Mouse (Mus musculus): ENCODE data around the gene Olfr874. TPM values are rescaled to one million over a fixed set of nuclear protein-coding genes. Genes with fewer than 3 reads are reported as not detected.

Olfr874 gene
- total and polyA plus RNA-seq, 2 experiments from 2014 or later: 0.11 TPM; not detected in 1

- no peaks in the 10 kb centered on the region for H3K36me3 ChIP-seq (ENCODE audit: insufficient read depth, low read length)
- no peaks in the 10 kb centered on the region for H3K27me3 ChIP-seq (ENCODE audit: insufficient read depth, low read length)
- H3K4me3 ChIP-seq (ENCODE audit: low read depth, low read length): no peak overlapping the region
- TF ChIP-seq CTCF (IDR thresholded peaks at IDR 0.05): no peak
- DNase-seq (ENCODE audit: low spot score): no peak
- H3K27ac ChIP-seq (ENCODE audit: low read depth, low read length): no peak overlapping the region
- WGBS: 82% methylated on average over 2 of the region's 2 CpGs
- no peak overlapping the region for H3K9ac ChIP-seq (replicated peaks; ENCODE audit: low read length, poor library complexity, severe bottlenecking)
- H3K4me1 ChIP-seq (ENCODE audit: insufficient read depth, low read length): peaks cover 5% of the 10 kb centered on the region; the same call in 1 of the 2 replicates
- no peak overlapping the region for H3K4me2 ChIP-seq (ENCODE audit: low read depth, low read length, poor library complexity, severe bottlenecking)
- H3K9me3 ChIP-seq (ENCODE audit: low read length): no peaks in the 10 kb centered on the region
- ATAC-seq (ENCODE audit: low FRiP score): no peak
Observed at GRCm38 (mm10) chr9:37786411-37786810, 41.5 kb downstream of the Olfr874 start.

Other genes starting within 250 kb of the Olfr874 start
- 29.1 and 39.3 TPM in 2 replicates for gene Esam, start 217.0 kb upstream of the Olfr874 start, total RNA-seq (2014; rRNA removed)
- gene Esam, start 217.0 kb upstream of the Olfr874 start, polyA plus RNA-seq (2015; fragmentation: Nextera tagmentation; extraction: Ambion mirVana): 35.1 and 38.6 TPM in 2 replicates
- gene Vsig2, start 205.9 kb upstream of the Olfr874 start, total RNA-seq (2014; rRNA removed): 0.90 and 6.1 TPM in 2 replicates
- gene Vsig2, start 205.9 kb upstream of the Olfr874 start, polyA plus RNA-seq (2015; fragmentation: Nextera tagmentation; extraction: Ambion mirVana): 1.6 and 1.7 TPM in 2 replicates
- gene Nrgn, start 192.2 kb upstream of the Olfr874 start, total RNA-seq (2014; rRNA removed): 35.7 and 58.1 TPM in 2 replicates
- gene Nrgn, start 192.2 kb upstream of the Olfr874 start, polyA plus RNA-seq (2015; fragmentation: Nextera tagmentation; extraction: Ambion mirVana): 80.4 and 80.6 TPM in 2 replicates
- gene Siae, start 189.4 kb upstream of the Olfr874 start, total RNA-seq (2014; rRNA removed): 15.2 and 15.8 TPM in 2 replicates
- 14.9 and 16.1 TPM in 2 replicates for gene Siae, start 189.4 kb upstream of the Olfr874 start, polyA plus RNA-seq (2015; fragmentation: Nextera tagmentation; extraction: Ambion mirVana)
- gene Spa17, start 131.4 kb upstream of the Olfr874 start, total RNA-seq (2014; rRNA removed): 1.2 and 1.4 TPM in 2 replicates
- 6.3 and 10.1 TPM in 2 replicates for gene Spa17, start 131.4 kb upstream of the Olfr874 start, polyA plus RNA-seq (2015; fragmentation: Nextera tagmentation; extraction: Ambion mirVana)
- gene Tbrg1, start 87.8 kb upstream of the Olfr874 start, total RNA-seq (2014; rRNA removed): 55.3 and 55.7 TPM in 2 replicates
- gene Tbrg1, start 87.8 kb upstream of the Olfr874 start, polyA plus RNA-seq (2015; fragmentation: Nextera tagmentation; extraction: Ambion mirVana): 91.4 and 94.4 TPM in 2 replicates
- gene Panx3, start 75.9 kb upstream of the Olfr874 start, total RNA-seq (2014; rRNA removed): not detected in 2 replicates
- 0.10 TPM in 1 of 2 replicates, not detected in the other for gene Panx3, start 75.9 kb upstream of the Olfr874 start, polyA plus RNA-seq (2015; fragmentation: Nextera tagmentation; extraction: Ambion mirVana)
- gene Olfr160, start 28.9 kb upstream of the Olfr874 start, total RNA-seq (2014; rRNA removed): not detected in 2 replicates
- not detected in 2 replicates for gene Olfr160, start 28.9 kb upstream of the Olfr874 start, polyA plus RNA-seq (2015; fragmentation: Nextera tagmentation; extraction: Ambion mirVana)
- gene Olfr875, start 26.8 kb downstream of the Olfr874 start, total RNA-seq (2014; rRNA removed): not detected in 2 replicates
- gene Olfr875, start 26.8 kb downstream of the Olfr874 start, polyA plus RNA-seq (2015; fragmentation: Nextera tagmentation; extraction: Ambion mirVana): 0.20 and 0.22 TPM in 2 replicates
- gene Olfr876, start 57.9 kb downstream of the Olfr874 start, total RNA-seq (2014; rRNA removed): not detected in 2 replicates
- gene Olfr876, start 57.9 kb downstream of the Olfr874 start, polyA plus RNA-seq (2015; fragmentation: Nextera tagmentation; extraction: Ambion mirVana): not detected in 2 replicates
- not detected in 2 replicates for gene Olfr877, start 109.2 kb downstream of the Olfr874 start, total RNA-seq (2014; rRNA removed)
- gene Olfr877, start 109.2 kb downstream of the Olfr874 start, polyA plus RNA-seq (2015; fragmentation: Nextera tagmentation; extraction: Ambion mirVana): not detected in 2 replicates
- gene Olfr145, start 151.6 kb downstream of the Olfr874 start, total RNA-seq (2014; rRNA removed): not detected in 2 replicates
- not detected in 2 replicates for gene Olfr145, start 151.6 kb downstream of the Olfr874 start, polyA plus RNA-seq (2015; fragmentation: Nextera tagmentation; extraction: Ambion mirVana)
- gene Olfr878, start 172.7 kb downstream of the Olfr874 start, total RNA-seq (2014; rRNA removed): not detected in 2 replicates
- gene Olfr878, start 172.7 kb downstream of the Olfr874 start, polyA plus RNA-seq (2015; fragmentation: Nextera tagmentation; extraction: Ambion mirVana): not detected in 2 replicates
- gene Olfr881, start 246.7 kb downstream of the Olfr874 start, total RNA-seq (2014; rRNA removed): not detected in 2 replicates
- not detected in 2 replicates for gene Olfr881, start 246.7 kb downstream of the Olfr874 start, polyA plus RNA-seq (2015; fragmentation: Nextera tagmentation; extraction: Ambion mirVana)